Mouse (Mus musculus): Measurements from ENCODE around the gene Mrpl24. TPM values are rescaled to one million over a fixed set of nuclear protein-coding genes. Genes with fewer than 3 reads are reported as not detected.
A peak's percentile ranks its signal among the peaks of the same experiment; 100 is the strongest.

Gene Mrpl24
- polyA plus RNA-seq, 1 experiment from 2014 or later, result 35.1 TPM

DNA sequence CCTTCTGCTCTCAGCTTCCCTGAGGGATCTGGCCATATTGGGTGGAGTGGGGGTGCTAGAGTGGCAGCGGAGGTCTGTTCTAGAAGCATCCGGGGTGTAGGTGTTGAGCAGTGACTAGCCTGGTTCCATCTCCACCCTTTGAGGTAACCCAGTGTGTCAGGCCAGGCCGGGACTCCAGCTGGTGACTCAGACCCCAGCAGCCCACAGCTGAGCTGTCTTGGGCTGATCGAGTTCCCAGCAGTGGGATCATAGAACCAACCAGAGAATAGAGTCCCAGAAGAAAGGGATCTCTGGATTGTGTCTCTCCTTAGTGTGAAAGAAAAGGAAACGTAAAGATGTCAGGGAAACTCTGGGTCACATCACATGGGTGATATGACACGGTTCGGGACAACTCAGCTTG, 40.1 kb downstream of the Mrpl24 start:
- Histone ChIP-seq H3K4me2 (ENCODE audit: low read depth, low read length) (no peak overlapping the region), H3K4me3 (ENCODE audit: low read depth, low read length) (no peak overlapping the region), H3K27me3 (ENCODE audit: control insufficient read depth, insufficient read depth, low read depth, low read length) (peaks cover 25% of the 10 kb centered on the region), H3K27ac (ENCODE audit: low read length) (no peak overlapping the region), H3K36me3 (ENCODE audit: control insufficient read depth, insufficient read depth) (no peaks in the 10 kb centered on the region), H3K9ac (ENCODE audit: low read depth, low read length) (no peak overlapping the region), H3K9me3 (replicated peaks; ENCODE audit: control insufficient read depth, low read length) (no peaks in the 10 kb centered on the region), H3K4me1 (ENCODE audit: control insufficient read depth, low read depth, low read length) (peaks cover 7% of the 10 kb centered on the region; the same call in 1 of the 2 replicates)
- ATAC-seq (ENCODE audit: low read depth), result no peak
- WGBS (ENCODE audit: insufficient replicate concordance), result 50% methylated on average over 7 of the region's 7 CpGs

DNA sequence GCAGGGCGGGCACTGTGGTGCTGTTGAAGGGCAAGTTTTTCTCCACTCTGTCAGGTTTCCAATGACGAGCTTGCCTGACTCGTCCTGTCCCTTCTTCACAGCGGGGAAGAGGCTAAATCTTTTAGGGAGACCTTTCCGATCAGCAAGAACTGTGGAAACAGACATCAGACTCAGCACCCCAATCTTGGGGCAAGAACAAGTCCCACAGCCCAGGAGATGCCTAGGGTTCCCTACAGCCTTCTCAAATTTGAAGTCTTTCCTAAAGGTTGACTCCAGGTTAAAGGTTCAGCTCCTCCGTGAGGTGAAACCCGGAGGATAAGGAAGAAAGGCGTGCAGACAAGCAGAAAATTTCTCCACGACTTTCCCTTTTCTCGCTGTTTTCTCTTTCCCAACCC, 40.9 kb downstream of the Mrpl24 start:
- WGBS (ENCODE audit: insufficient replicate concordance), result 16% methylated on average over 10 of the region's 10 CpGs
- Histone ChIP-seq H3K27ac (ENCODE audit: low read length) (no peak overlapping the region), H3K9me3 (replicated peaks; ENCODE audit: control insufficient read depth, low read length) (no peaks in the 10 kb centered on the region), H3K4me2 (ENCODE audit: low read depth, low read length) (peak overlapping the region; percentile 63), H3K9ac (ENCODE audit: low read depth, low read length) (peak overlapping the region; percentile 39; the same call in 1 of the 2 replicates), H3K4me3 (ENCODE audit: low read depth, low read length) (peak overlapping the region; percentile 47; the same call in 1 of the 2 replicates), H3K36me3 (ENCODE audit: control insufficient read depth, insufficient read depth) (no peaks in the 10 kb centered on the region), H3K27me3 (ENCODE audit: control insufficient read depth, insufficient read depth, low read depth, low read length) (peaks cover 24% of the 10 kb centered on the region), H3K4me1 (ENCODE audit: control insufficient read depth, low read depth, low read length) (peaks cover 7% of the 10 kb centered on the region; the same call in 1 of the 2 replicates)
- ATAC-seq (ENCODE audit: low read depth), result no peak

GRCm38 (mm10) chr3:87960586-87961191, 41.4 kb downstream of the Mrpl24 start:
- H3K4me1 ChIP-seq (ENCODE audit: control insufficient read depth, low read depth, low read length), result peaks cover 7% of the 10 kb centered on the region; the same call in 1 of the 2 replicates
- peaks cover 24% of the 10 kb centered on the region for H3K27me3 ChIP-seq (ENCODE audit: control insufficient read depth, insufficient read depth, low read depth, low read length)
- H3K4me3 ChIP-seq (ENCODE audit: low read depth, low read length), result peak overlapping the region; percentile 47
- H3K9me3 ChIP-seq (replicated peaks; ENCODE audit: control insufficient read depth, low read length), result no peaks in the 10 kb centered on the region
- peak; percentile 82 for ATAC-seq (ENCODE audit: low read depth)
- WGBS (ENCODE audit: insufficient replicate concordance), result 0% methylated on average over 27 of the region's 27 CpGs
- H3K27ac ChIP-seq (ENCODE audit: low read length), result no peak overlapping the region
- peak overlapping the region; percentile 39; the same call in 1 of the 2 replicates for H3K9ac ChIP-seq (ENCODE audit: low read depth, low read length)
- H3K36me3 ChIP-seq (ENCODE audit: control insufficient read depth, insufficient read depth), result no peaks in the 10 kb centered on the region
- H3K4me2 ChIP-seq (ENCODE audit: low read depth, low read length), result peak overlapping the region; percentile 63

DNA sequence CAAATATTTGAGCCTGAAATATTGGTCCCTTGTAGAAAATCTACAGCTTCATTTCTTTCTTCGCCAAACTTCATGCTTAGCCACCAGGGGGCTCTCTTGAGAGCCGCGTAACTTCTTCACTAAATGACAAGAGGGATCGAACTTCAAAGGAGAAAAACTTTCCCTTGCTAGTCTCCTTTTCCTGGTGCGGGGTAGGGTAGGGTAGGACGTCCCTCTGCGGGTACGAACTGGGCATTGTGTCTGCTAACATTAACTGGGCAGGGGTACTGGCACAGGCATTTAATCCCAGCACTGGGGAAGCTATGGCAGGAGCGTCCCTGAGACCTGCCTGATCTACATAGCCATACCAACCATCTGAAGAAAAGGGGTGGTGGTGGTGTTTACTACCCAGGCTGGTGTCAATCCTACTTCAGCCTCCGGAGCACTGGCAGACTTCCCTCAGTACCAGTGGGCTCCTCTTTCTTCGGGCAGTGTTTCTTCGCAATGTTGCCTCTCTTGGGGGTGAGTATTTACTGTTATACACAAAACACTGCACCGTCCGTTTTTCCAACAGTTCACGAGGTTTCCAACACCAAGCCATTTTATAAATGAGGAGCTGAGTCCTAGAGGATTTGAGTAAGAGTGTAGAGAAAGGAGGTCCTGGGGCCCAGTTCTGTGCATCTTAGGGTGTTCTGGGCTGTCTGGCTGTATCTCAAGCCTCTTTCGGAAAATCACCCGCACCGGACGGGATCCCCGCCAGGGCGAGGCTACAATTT, 51.1 kb downstream of the Mrpl24 start:
- 2% methylated on average over 21 of the region's 21 CpGs for WGBS (ENCODE audit: insufficient replicate concordance)
- H3K27me3 ChIP-seq (ENCODE audit: control insufficient read depth, insufficient read depth, low read depth, low read length), result peaks cover 49% of the 10 kb centered on the region
- H3K4me1 ChIP-seq (ENCODE audit: control insufficient read depth, low read depth, low read length), result peaks cover 9% of the 10 kb centered on the region
- H3K4me2 ChIP-seq (ENCODE audit: low read depth, low read length), result peak overlapping the region; percentile 49
- no peaks in the 10 kb centered on the region for H3K9me3 ChIP-seq (replicated peaks; ENCODE audit: control insufficient read depth, low read length)
- H3K27ac ChIP-seq (ENCODE audit: low read length), result no peak overlapping the region
- ATAC-seq (ENCODE audit: low read depth), result no peak
- no peak overlapping the region for H3K9ac ChIP-seq (ENCODE audit: low read depth, low read length)
- H3K36me3 ChIP-seq (ENCODE audit: control insufficient read depth, insufficient read depth), result no peaks in the 10 kb centered on the region
- H3K4me3 ChIP-seq (ENCODE audit: low read depth, low read length), result peak overlapping the region; percentile 50

- WGBS (ENCODE audit: insufficient replicate concordance), result under 1% methylated on average over 44 of the region's 44 CpGs
- Histone ChIP-seq H3K4me2 (ENCODE audit: low read depth, low read length) (peak within 1 kb of the TSS; percentile 49), H3K36me3 (ENCODE audit: control insufficient read depth, insufficient read depth) (no peaks in the 10 kb centered on the region), H3K4me1 (ENCODE audit: control insufficient read depth, low read depth, low read length) (peaks cover 9% of the 10 kb centered on the region), H3K9me3 (replicated peaks; ENCODE audit: control insufficient read depth, low read length) (no peaks in the 10 kb centered on the region), H3K27ac (ENCODE audit: low read length) (no peak within 1 kb of the TSS), H3K27me3 (ENCODE audit: control insufficient read depth, insufficient read depth, low read depth, low read length) (peaks cover 49% of the 10 kb centered on the region), H3K4me3 (ENCODE audit: low read depth, low read length) (peak within 1 kb of the TSS; percentile 50), H3K9ac (ENCODE audit: low read depth, low read length) (peak within 1 kb of the TSS; percentile 34; the same call in 1 of the 2 replicates)
- peak; percentile 11; the same call in 1 of the 2 replicates for ATAC-seq (ENCODE audit: low read depth)
Observed at GRCm38 (mm10) chr3:87970939-87971488, 51.7 kb downstream of the Mrpl24 start, which contains the start of gene Nes. Gene Nes, plus strand, starts transcription at chr3:87971078.

- H3K4me3 ChIP-seq (ENCODE audit: low read depth, low read length), result peak overlapping the region; percentile 50
- 0 out of 2 replicates have a peak, but pooled peaks have one; percentile 3 for ATAC-seq (ENCODE audit: low read depth)
- peaks cover 9% of the 10 kb centered on the region for H3K4me1 ChIP-seq (ENCODE audit: control insufficient read depth, low read depth, low read length)
- WGBS (ENCODE audit: insufficient replicate concordance), result 2% methylated on average over 59 of the region's 60 CpGs
- no peak overlapping the region for H3K27ac ChIP-seq (ENCODE audit: low read length)
- peak overlapping the region; percentile 34; the same call in 1 of the 2 replicates for H3K9ac ChIP-seq (ENCODE audit: low read depth, low read length)
- H3K9me3 ChIP-seq (replicated peaks; ENCODE audit: control insufficient read depth, low read length), result no peaks in the 10 kb centered on the region
- peaks cover 49% of the 10 kb centered on the region for H3K27me3 ChIP-seq (ENCODE audit: control insufficient read depth, insufficient read depth, low read depth, low read length)
- peak overlapping the region; percentile 49 for H3K4me2 ChIP-seq (ENCODE audit: low read depth, low read length)
- no peaks in the 10 kb centered on the region for H3K36me3 ChIP-seq (ENCODE audit: control insufficient read depth, insufficient read depth)
Observed at GRCm38 (mm10) chr3:87971489-87972202, 52.3 kb downstream of the Mrpl24 start.

DNA sequence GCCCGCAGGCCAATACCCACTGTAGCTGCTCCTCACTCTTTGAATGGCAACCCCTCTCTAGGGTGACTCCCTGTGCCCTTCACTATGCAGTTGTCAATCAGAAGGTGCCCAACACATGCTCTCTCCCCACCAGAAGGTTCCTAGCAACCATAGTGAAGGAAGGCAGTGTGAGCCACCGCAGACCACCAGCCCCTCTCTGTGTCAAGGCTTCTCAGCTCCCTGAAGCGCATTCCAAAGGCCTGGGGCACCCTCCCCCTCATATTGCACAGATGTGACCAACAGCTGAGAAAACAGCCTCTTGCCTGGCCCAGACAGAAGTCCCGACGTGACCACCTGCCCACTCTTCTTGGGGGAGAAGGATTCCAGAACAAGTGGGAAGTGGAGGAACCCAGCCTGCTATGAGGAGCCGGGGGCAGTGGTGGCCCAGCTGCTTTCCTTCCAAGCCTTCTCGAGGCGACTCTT, 52.9 kb downstream of the Mrpl24 start:
- WGBS (ENCODE audit: insufficient replicate concordance), result 32% methylated on average over 8 of the region's 8 CpGs
- H3K9ac ChIP-seq (ENCODE audit: low read depth, low read length), result no peak overlapping the region
- H3K4me2 ChIP-seq (ENCODE audit: low read depth, low read length), result peak overlapping the region; percentile 19; the same call in 1 of the 2 replicates
- H3K9me3 ChIP-seq (replicated peaks; ENCODE audit: control insufficient read depth, low read length), result no peaks in the 10 kb centered on the region
- peak overlapping the region; percentile 20 for H3K4me3 ChIP-seq (ENCODE audit: low read depth, low read length)
- H3K27me3 ChIP-seq (ENCODE audit: control insufficient read depth, insufficient read depth, low read depth, low read length), result peaks cover 49% of the 10 kb centered on the region
- H3K4me1 ChIP-seq (ENCODE audit: control insufficient read depth, low read depth, low read length), result peaks cover 9% of the 10 kb centered on the region
- H3K36me3 ChIP-seq (ENCODE audit: control insufficient read depth, insufficient read depth), result no peaks in the 10 kb centered on the region
- H3K27ac ChIP-seq (ENCODE audit: low read length), result no peak overlapping the region
- ATAC-seq (ENCODE audit: low read depth), result no peak

DNA sequence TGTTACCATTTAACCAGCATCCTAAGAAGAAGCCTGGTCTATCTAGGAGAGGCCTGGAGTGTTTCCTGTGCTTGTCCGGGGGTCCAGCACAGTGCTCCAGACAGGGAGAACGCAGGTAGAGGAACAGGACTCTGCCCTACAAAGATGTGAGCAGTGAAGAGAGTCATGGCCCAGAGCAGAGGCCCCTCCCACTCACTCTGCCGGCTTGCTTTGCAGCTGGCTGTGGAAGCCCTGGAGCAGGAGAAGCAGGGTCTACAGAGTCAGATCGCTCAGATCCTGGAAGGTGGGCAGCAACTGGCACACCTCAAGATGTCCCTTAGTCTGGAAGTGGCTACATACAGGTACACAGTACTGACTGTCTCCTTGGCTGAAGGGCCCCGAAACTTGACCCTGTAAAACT, 53.5 kb downstream of the Mrpl24 start:
- ATAC-seq (ENCODE audit: low read depth), result no peak
- WGBS (ENCODE audit: insufficient replicate concordance), result 27% methylated on average over 5 of the region's 5 CpGs
- Histone ChIP-seq H3K36me3 (ENCODE audit: control insufficient read depth, insufficient read depth) (no peaks in the 10 kb centered on the region), H3K4me1 (ENCODE audit: control insufficient read depth, low read depth, low read length) (peaks cover 9% of the 10 kb centered on the region), H3K4me3 (ENCODE audit: low read depth, low read length) (no peak overlapping the region), H3K9ac (ENCODE audit: low read depth, low read length) (no peak overlapping the region), H3K27me3 (ENCODE audit: control insufficient read depth, insufficient read depth, low read depth, low read length) (peaks cover 49% of the 10 kb centered on the region), H3K9me3 (replicated peaks; ENCODE audit: control insufficient read depth, low read length) (no peaks in the 10 kb centered on the region), H3K4me2 (ENCODE audit: low read depth, low read length) (0 out of 2 replicates have a peak overlapping the region, but pooled peaks have one; percentile 4), H3K27ac (ENCODE audit: low read length) (no peak overlapping the region)

Data from liver, embryonic 16.5 days (tissue).